17 mouse cellular contexts compared by ENCODE assay signal in the genomic region with DNA sequence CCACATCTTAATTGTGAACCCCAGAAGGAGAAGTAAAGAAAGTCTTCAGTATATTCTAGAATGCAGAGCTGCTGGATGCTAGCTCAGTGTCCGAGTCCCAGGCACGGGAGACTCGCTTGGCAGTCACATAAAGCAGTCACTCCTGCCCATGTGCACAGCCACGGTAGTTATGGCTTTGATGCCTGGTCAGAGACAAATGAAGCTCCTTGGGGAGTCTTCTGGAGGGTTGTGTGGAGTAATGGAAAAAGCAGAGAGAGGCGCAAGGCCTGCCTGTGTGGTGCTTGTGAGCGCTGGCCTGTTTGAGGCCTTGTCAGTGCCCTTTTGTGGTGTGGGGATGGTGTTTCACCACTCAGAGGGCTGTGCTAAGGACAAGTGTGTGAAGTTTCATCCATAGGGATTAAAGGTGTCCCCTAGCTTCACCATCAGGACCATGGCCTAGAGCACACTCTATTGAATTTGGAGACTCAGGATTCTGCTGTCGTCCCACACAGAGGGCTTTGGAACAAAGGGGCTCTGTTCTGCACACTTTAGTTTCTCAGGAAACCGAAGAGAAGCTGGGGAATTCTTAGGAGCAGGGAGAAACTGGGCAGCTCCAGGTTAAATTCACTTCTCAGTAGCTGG.
DNase-seq lines count a peak whose midpoint lies in the region; ATAC-seq and TF ChIP-seq lines count a peak whose summit lies in the region.
"Had no signal": no experiment of that assay in that cellular context is flagged by ENCODE, and none has a peak within 500 bp of the region (broad histone marks: within the 10 kb centered on the region; RNA-seq: fewer than 3 reads in every experiment).

No protein-coding gene starts in this region.

- no peaks in the 10 kb centered on the region for H3K9me3 ChIP-seq in forebrain, embryonic 16.5 days (ENCODE audit: control insufficient read depth, low read length)
- H3K9me3 ChIP-seq in limb, embryonic 12.5 days = no peaks in the 10 kb centered on the region
- no peaks in the 10 kb centered on the region for H3K9me3 ChIP-seq in neural tube, embryonic 11.5 days (ENCODE audit: control insufficient read depth, low read length)
- no peaks in the 10 kb centered on the region for H3K9me3 ChIP-seq in kidney, embryonic 15.5 days (replicated peaks)
- H3K9me3 ChIP-seq: heart, embryonic 13.5 days; intestine, embryonic 15.5 days had no signal

- intact Hi-C loops in gastrocnemius, adult 2 months (cut with DNase I) = no loop called here

- H3K27me3 ChIP-seq in forebrain, embryonic 16.5 days (replicated peaks; ENCODE audit: control insufficient read depth, insufficient read depth, low read length) = no peaks in the 10 kb centered on the region
- no peaks in the 10 kb centered on the region for H3K27me3 ChIP-seq in limb, embryonic 12.5 days
- no peaks in the 10 kb centered on the region for H3K27me3 ChIP-seq in neural tube, embryonic 11.5 days (ENCODE audit: control insufficient read depth, insufficient read depth, low read length)
- H3K27me3 ChIP-seq in kidney, embryonic 15.5 days = no peaks in the 10 kb centered on the region
- H3K27me3 ChIP-seq: intestine, embryonic 15.5 days had no signal

- H3K4me2 ChIP-seq in forebrain, embryonic 16.5 days (ENCODE audit: low read length) = no peak overlapping the region
- no peak overlapping the region for H3K4me2 ChIP-seq in limb, embryonic 12.5 days
- no peak overlapping the region for H3K4me2 ChIP-seq in neural tube, embryonic 11.5 days (ENCODE audit: low read depth)
- H3K4me2 ChIP-seq in kidney, embryonic 15.5 days = no peak overlapping the region
- H3K4me2 ChIP-seq: heart, embryonic 13.5 days; intestine, embryonic 15.5 days had no signal

- peaks cover 8% of the 10 kb centered on the region for H3K4me1 ChIP-seq in forebrain, embryonic 16.5 days (replicated peaks; ENCODE audit: control insufficient read depth, insufficient read depth, low read length)
- peaks cover 66% of the 10 kb centered on the region for H3K4me1 ChIP-seq in limb, embryonic 12.5 days (replicated peaks)
- peaks cover 11% of the 10 kb centered on the region for H3K4me1 ChIP-seq in neural tube, embryonic 11.5 days (ENCODE audit: control insufficient read depth, insufficient read depth, low read length)
- peaks cover 9% of the 10 kb centered on the region; the same call in 1 of the 2 replicates for H3K4me1 ChIP-seq in kidney, embryonic 15.5 days

- no peak for TF ChIP-seq CTCF in gastrocnemius, adult 2 months (IDR thresholded peaks at IDR 0.05)

- DNase-seq in gastrocnemius, adult 2 months = no peak
- no peak for DNase-seq in gastrocnemius, postnatal 10 days
- DNase-seq in neural tube, embryonic 11.5 days (ENCODE audit: low spot score) = peak; percentile 41
- DNase-seq in cerebellum, postnatal 4 days (ENCODE audit: low spot score in 2 of 2) = no peak
- DNase-seq in urinary bladder, adult 2 months (ENCODE audit: low spot score) = no peak
- DNase-seq: B cell, adult 2 months; cerebellum, adult 8-10 months; gastrocnemius, postnatal 14 days; liver; lung, postnatal 10 days; thymus, postnatal 14 days had no signal

- no peak overlapping the region for H3K9ac ChIP-seq in forebrain, embryonic 16.5 days (replicated peaks; ENCODE audit: low read depth, low read length)
- H3K9ac ChIP-seq in limb, embryonic 12.5 days (replicated peaks) = no peak overlapping the region
- H3K9ac ChIP-seq in neural tube, embryonic 11.5 days (ENCODE audit: low read length) = 0 out of 2 replicates have a peak overlapping the region, but pooled peaks have one; percentile 31
- H3K9ac ChIP-seq in kidney, embryonic 15.5 days = no peak overlapping the region
- H3K9ac ChIP-seq: heart, embryonic 13.5 days; intestine, embryonic 15.5 days had no signal

- H3K27ac ChIP-seq in gastrocnemius, adult 2 months = peak overlapping the region; percentile 78
- H3K27ac ChIP-seq in forebrain, embryonic 16.5 days (ENCODE audit: low read length) = no peak overlapping the region
- H3K27ac ChIP-seq in limb, embryonic 12.5 days = peak overlapping the region; percentile 89
- H3K27ac ChIP-seq in neural tube, embryonic 11.5 days (ENCODE audit: low read depth, low read length) = peak overlapping the region; percentile 42; the same call in 1 of the 2 replicates
- no peak overlapping the region for H3K27ac ChIP-seq in kidney, embryonic 15.5 days
- H3K27ac ChIP-seq: heart, embryonic 13.5 days; intestine, embryonic 15.5 days had no signal

- peak; percentile 33; the same call in 1 of the 2 replicates for ATAC-seq in forebrain, embryonic 16.5 days
- no peak for ATAC-seq in limb, embryonic 12.5 days (ENCODE audit: insufficient number of reproducible peaks, insufficient read depth, low FRiP score, low TSS enrichment, low read depth)
- no peak for ATAC-seq in neural tube, embryonic 11.5 days (ENCODE audit: insufficient read depth, low FRiP score, low TSS enrichment)
- no peak for ATAC-seq in kidney, embryonic 15.5 days (replicated peaks; ENCODE audit: low FRiP score)
- ATAC-seq: activated CD4-positive, CD25-positive, alpha-beta regulatory T cell, adult 4 months; intestine, embryonic 15.5 days had no signal

- no peaks in the 10 kb centered on the region for H3K36me3 ChIP-seq in forebrain, embryonic 16.5 days (ENCODE audit: control insufficient read depth, insufficient read depth)
- H3K36me3 ChIP-seq in limb, embryonic 12.5 days = no peaks in the 10 kb centered on the region
- H3K36me3 ChIP-seq in neural tube, embryonic 11.5 days (ENCODE audit: control insufficient read depth, insufficient read depth, low read length) = no peaks in the 10 kb centered on the region
- H3K36me3 ChIP-seq in kidney, embryonic 15.5 days = no peaks in the 10 kb centered on the region
- H3K36me3 ChIP-seq: heart, embryonic 13.5 days; intestine, embryonic 15.5 days had no signal

- WGBS in forebrain, embryonic 16.5 days = 36% methylated on average over 8 of the region's 8 CpGs
- 58% methylated on average over 8 of the region's 8 CpGs for WGBS in limb, embryonic 12.5 days
- 42% methylated on average over 8 of the region's 8 CpGs for WGBS in neural tube, embryonic 11.5 days
- WGBS in kidney, embryonic 15.5 days = 64% methylated on average over 8 of the region's 8 CpGs

- no peak overlapping the region for H3K4me3 ChIP-seq in gastrocnemius, adult 2 months
- no peak overlapping the region for H3K4me3 ChIP-seq in forebrain, embryonic 16.5 days (replicated peaks; ENCODE audit: low read length)
- H3K4me3 ChIP-seq in limb, embryonic 12.5 days (replicated peaks) = no peak overlapping the region
- H3K4me3 ChIP-seq in neural tube, embryonic 11.5 days (ENCODE audit: low read depth, low read length) = no peak overlapping the region
- no peak overlapping the region for H3K4me3 ChIP-seq in kidney, embryonic 15.5 days (replicated peaks)
- H3K4me3 ChIP-seq: heart, embryonic 13.5 days; intestine, embryonic 15.5 days had no signal

Comparison
In these comparisons a context has a peak if more than half of its experiments do, and no peak if none do; other contexts are left out.
1. H3K27ac ChIP-seq: peak in gastrocnemius, adult 2 months (single experiment), limb, embryonic 12.5 days (single experiment) and neural tube, embryonic 11.5 days (single experiment); none in forebrain, embryonic 16.5 days (single experiment) and kidney, embryonic 15.5 days (single experiment).